ENCODE assay signal across 13 mouse cellular contexts in the genomic region with DNA sequence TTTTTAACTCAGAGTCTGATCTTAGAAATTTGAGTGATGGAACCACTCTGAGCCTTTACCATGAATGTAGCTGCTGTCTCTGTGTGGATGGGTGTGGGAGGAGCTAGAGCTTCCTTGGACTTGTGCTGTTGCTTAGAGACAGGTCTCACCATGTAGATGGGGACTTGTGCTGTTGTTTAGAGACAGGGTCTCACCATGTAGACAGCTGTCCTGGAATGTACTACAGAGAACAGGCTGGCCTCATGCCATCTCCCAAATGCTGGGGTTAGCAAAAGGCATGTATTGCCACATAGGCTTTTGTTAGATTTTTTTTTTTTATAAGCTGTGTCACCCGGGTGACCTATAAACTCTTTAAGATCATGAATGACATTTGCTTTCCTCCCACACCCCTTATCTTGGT. TPM values are rescaled to one million over a fixed set of nuclear protein-coding genes. Genes with fewer than 3 reads are reported as not detected.
A peak's percentile ranks its signal among the peaks of the same experiment; 100 is the strongest.
DNase-seq lines count a peak whose midpoint lies in the region; ATAC-seq lines count a peak whose summit lies in the region.
"Had no signal": no experiment of that assay in that cellular context is flagged by ENCODE, and none has a peak within 500 bp of the region (broad histone marks: within the 10 kb centered on the region; RNA-seq: fewer than 3 reads in every experiment).

No protein-coding gene starts in this region.

- ATAC-seq in heart, embryonic 12.5 days (ENCODE audit: insufficient number of reproducible peaks, low FRiP score), result 0 out of 2 replicates have a peak, but pooled peaks have one; percentile 42

- 0 out of 2 replicates have a peak overlapping the region, but pooled peaks have one; percentile 22 for H3K4me2 ChIP-seq in heart, embryonic 12.5 days
- H3K4me2 ChIP-seq: neural tube, embryonic 15.5 days had no signal

- no peaks in the 10 kb centered on the region for H3K27me3 ChIP-seq in heart, embryonic 12.5 days (replicated peaks)
- H3K27me3 ChIP-seq: neural tube, embryonic 15.5 days had no signal

- H3K9ac ChIP-seq in heart, embryonic 12.5 days, result no peak overlapping the region
- H3K9ac ChIP-seq: neural tube, embryonic 15.5 days had no signal

- no peak overlapping the region for H3K4me3 ChIP-seq in heart, embryonic 12.5 days
- H3K4me3 ChIP-seq: neural tube, embryonic 15.5 days had no signal

- no peak overlapping the region; the same call in 1 of the 2 replicates for H3K27ac ChIP-seq in heart, embryonic 12.5 days (ENCODE audit: poor library complexity, severe bottlenecking)
- H3K27ac ChIP-seq: neural tube, embryonic 15.5 days had no signal

- no peaks in the 10 kb centered on the region for H3K36me3 ChIP-seq in heart, embryonic 12.5 days
- H3K36me3 ChIP-seq: neural tube, embryonic 15.5 days had no signal

- WGBS in heart, embryonic 12.5 days, result 11% methylated on average over 1 of the region's 1 CpGs

- intact Hi-C loops in heart, postnatal 25 days (cut with DNase I), result no loop called here
- intact Hi-C loops in left cerebral cortex, postnatal 14 days (cut with DNase I), result no loop called here

- H3K4me1 ChIP-seq in heart, embryonic 12.5 days (replicated peaks), result peaks cover 12% of the 10 kb centered on the region
- H3K4me1 ChIP-seq: neural tube, embryonic 15.5 days had no signal

- no peaks in the 10 kb centered on the region for H3K9me3 ChIP-seq in heart, embryonic 12.5 days (replicated peaks)
- H3K9me3 ChIP-seq: neural tube, embryonic 15.5 days had no signal

- no peak for DNase-seq in heart, postnatal 25 days (ENCODE audit: low spot score)
- peak; percentile 15 to 33 for DNase-seq in left cerebral cortex, postnatal 14 days (ENCODE audit: low spot score in 2 of 2)
- DNase-seq in left cerebral cortex, adult 11 months (ENCODE audit: low spot score), result no peak
- peak; percentile 45 to 47 for DNase-seq in right cerebral cortex, postnatal 10 days (ENCODE audit: low spot score in 2 of 2)
- DNase-seq in right cerebral cortex, adult 18-20 months, result no peak
- DNase-seq in adrenal gland, adult 2 months, result no peak
- DNase-seq: cerebellum, adult 11 months; cerebellum, postnatal 25 days; gastrocnemius, postnatal 25 days; kidney, adult 9 months; thymus, postnatal 36 days had no signal

RNA-seq across cellular contexts. Expression of a gene that starts 17.7 kb away (rescaled TPM):
- 0.06 TPM in 1 of 2 replicates, not detected in the other for polyA plus RNA-seq in heart, embryonic 12.5 days (2016; fragmentation: Nextera tagmentation; extraction: Ambion mirVana)
- total RNA-seq in heart, postnatal 25 days (2021), result not detected
- under 1 TPM; 0.42 to 0.57 TPM for total RNA-seq in left cerebral cortex, postnatal 14 days (2021)
- total RNA-seq in adrenal gland, adult 2 months (2021), result not detected
- polyA plus RNA-seq in adrenal gland, adult 2 months (2012; rRNA removed), result not detected in 2 replicates
- total RNA-seq: gastrocnemius, postnatal 25 days had no signal

RNA-seq across cellular contexts. Expression of a gene that starts 40.3 kb away (rescaled TPM):
- 0.41 and 0.45 TPM in 2 replicates for polyA plus RNA-seq in heart, embryonic 12.5 days (2016; fragmentation: Nextera tagmentation; extraction: Ambion mirVana)
- total RNA-seq in heart, postnatal 25 days (2021), result 10 to 100 TPM in 1 of 2 experiments, 1 to 10 TPM in 1; 8.3 to 11.5 TPM
- total RNA-seq in left cerebral cortex, postnatal 14 days (2021), result 10 to 100 TPM in 1 of 2 experiments, 1 to 10 TPM in 1; 7.9 to 10.4 TPM
- 10 to 100 TPM in 1 of 2 experiments, 1 to 10 TPM in 1; 6.3 to 11.6 TPM for total RNA-seq in adrenal gland, adult 2 months (2021)
- polyA plus RNA-seq in adrenal gland, adult 2 months (2012; rRNA removed), result 0.25 and 0.34 TPM in 2 replicates

RNA-seq across cellular contexts. Expression of a gene that starts 44.1 kb away (rescaled TPM):
- polyA plus RNA-seq in heart, embryonic 12.5 days (2016; fragmentation: Nextera tagmentation; extraction: Ambion mirVana), result 85.2 and 86.2 TPM in 2 replicates
- total RNA-seq in heart, postnatal 25 days (2021), result 10 to 100 TPM; 28.3 to 33.9 TPM
- total RNA-seq in left cerebral cortex, postnatal 14 days (2021), result 10 to 100 TPM; 65.7 to 66.8 TPM
- 100 to 1,000 TPM; 168 to 169 TPM for total RNA-seq in adrenal gland, adult 2 months (2021)
- polyA plus RNA-seq in adrenal gland, adult 2 months (2012; rRNA removed), result 593 and 681 TPM in 2 replicates

Comparison
In these comparisons a context has a peak if more than half of its experiments do, and no peak if none do; other contexts are left out.
1. DNase-seq: peak in left cerebral cortex, postnatal 14 days (2 of 2) and right cerebral cortex, postnatal 10 days (2 of 2); none in heart, postnatal 25 days (single experiment), left cerebral cortex, adult 11 months (single experiment), right cerebral cortex, adult 18-20 months (single experiment) and adrenal gland, adult 2 months (single experiment).